Mouse (Mus musculus): ENCODE results near the gene Ptch2.

GRCm38 (mm10) chr4:117097969-117098763 lies 2.3 kb downstream of the Ptch2 start:
- TF ChIP-seq CTCF (IDR thresholded peaks at IDR 0.05; ENCODE audit: control insufficient read depth, insufficient read depth, insufficient replicate concordance, low read depth, low read length) (no peak), POLR2A (IDR thresholded peaks at IDR 0.05; ENCODE audit: control insufficient read depth, low read depth, low read length) (no peak)

Data from testis, adult 2 months (tissue).